Mouse (Mus musculus) CH12.LX (cell line): ENCODE measurements at regions not wholly inside any gene's neighbourhood (a gene's known extent, or its start where the extent isn't known, plus 50 kb on each side); places are given as distances from the start of the nearest gene placed in this dataset.

ENCODE experiments used
- DNase-seq: peaks from one replicate; pipeline ENCODE4 v3.0.0-alpha.2; 2013; ENCODE audit errors: extremely low read depth
- H3K27ac ChIP-seq: 2 replicates; pipeline ENCODE4 v1.5.1; 2012; ENCODE audit warnings: low read depth, mild to moderate bottlenecking, control low read depth, moderate library complexity; ENCODE audit not compliant: insufficient read depth
- H3K27me3 ChIP-seq: replicated peaks from 2 replicates; pipeline ENCODE3; 2012; ENCODE audit warnings: inconsistent platforms
- H3K36me3 ChIP-seq, 2 experiments: replicated peaks in 1 of 2; 2 replicates each; pipeline versions ENCODE3 to v1.6.1; 2012; ENCODE audit warnings: inconsistent platforms in 1 of 2, low read length in 1 of 2, mild to moderate bottlenecking in 1 of 2, mixed read lengths in 1 of 2, moderate library complexity in 1 of 2; ENCODE audit not compliant: control insufficient read depth in 1 of 2, insufficient read depth in 1 of 2
- H3K4me1 ChIP-seq, 2 experiments: 2 replicates each; pipeline ENCODE4 v1.6.1; 2012; ENCODE audit warnings: inconsistent platforms in 1 of 2, moderate library complexity in 1 of 2; ENCODE audit not compliant: insufficient read depth in 2 of 2, control insufficient read depth in 1 of 2
- H3K4me2 ChIP-seq: 2 replicates; pipeline ENCODE4 v1.6.1; 2012; ENCODE audit warnings: low read depth, mild to moderate bottlenecking, control low read depth; ENCODE audit not compliant: poor library complexity, insufficient read depth, severe bottlenecking
- H3K4me3 ChIP-seq, 3 experiments: fragments of 150-350 bp in 1 of 3; sonication (generic) in 1 of 3; replicated peaks in 1 of 3; 2 replicates each; pipeline versions ENCODE3 to v1.5.1; 2011 to 2012; ENCODE audit warnings: low read depth in 2 of 3, low read length in 2 of 3, mild to moderate bottlenecking in 2 of 3, moderate library complexity in 2 of 3, control low read depth in 1 of 3, improper control_type of control experiment in 1 of 3, inconsistent platforms in 1 of 3, mixed read lengths in 1 of 3; ENCODE audit not compliant: poor library complexity in 1 of 3
- H3K79me2 ChIP-seq: replicated peaks from 2 replicates; pipeline ENCODE4 v1.6.1; 2012; ENCODE audit warnings: mild to moderate bottlenecking, moderate library complexity; ENCODE audit not compliant: control insufficient read depth, poor library complexity, insufficient read depth, severe bottlenecking; ENCODE audit errors: extremely low read depth
- H3K9ac ChIP-seq: 2 replicates; pipeline ENCODE4 v1.6.1; 2012; ENCODE audit warnings: low read depth, mild to moderate bottlenecking, control low read depth, moderate library complexity; ENCODE audit not compliant: insufficient read depth
- H3K9me3 ChIP-seq: replicated peaks from 2 replicates; pipeline ENCODE3; 2012; ENCODE audit warnings: low read length, inconsistent platforms, mixed read lengths
- BHLHE40 ChIP-seq: IDR thresholded peaks from 2 replicates; pipeline ENCODE4 v1.6.1; 2011; ENCODE audit warnings: mild to moderate bottlenecking, low read depth, low read length, improper control_type of control experiment
- CHD1 ChIP-seq: IDR thresholded peaks from 2 replicates; pipeline ENCODE4 v1.6.1; 2012; ENCODE audit warnings: low read depth, low read length, improper control_type of control experiment, inconsistent platforms
- E2F4 ChIP-seq: IDR thresholded peaks from 2 replicates; pipeline ENCODE4 v1.6.1; 2011; ENCODE audit warnings: low read depth, low read length, improper control_type of control experiment; ENCODE audit not compliant: insufficient replicate concordance
- ELF1 ChIP-seq: IDR thresholded peaks from 2 replicates; pipeline ENCODE4 v1.6.1; 2014; ENCODE audit warnings: low read depth, mild to moderate bottlenecking, inconsistent platforms, low read length, improper control_type of control experiment
- EP300 ChIP-seq: IDR thresholded peaks from 2 replicates; pipeline ENCODE4 v1.6.1; 2011; ENCODE audit warnings: low read length, improper control_type of control experiment
- ETS1 ChIP-seq: conservative IDR thresholded peaks from 2 replicates; pipeline ENCODE4 v1.6.1; 2012; ENCODE audit warnings: low read depth, mild to moderate bottlenecking, inconsistent platforms, low read length, improper control_type of control experiment, moderate library complexity
- GABPA ChIP-seq: IDR thresholded peaks from 2 replicates; pipeline ENCODE4 v1.6.1; 2012; ENCODE audit warnings: low read depth, low read length, improper control_type of control experiment, inconsistent platforms; ENCODE audit not compliant: insufficient replicate concordance
- HCFC1 ChIP-seq: IDR thresholded peaks from 2 replicates; pipeline ENCODE4 v1.6.1; 2012; ENCODE audit warnings: low read depth, mild to moderate bottlenecking, inconsistent platforms, low read length, improper control_type of control experiment
- IRF4 ChIP-seq: IDR thresholded peaks from 2 replicates; pipeline ENCODE4 v1.6.1; 2014; ENCODE audit warnings: low read depth, mild to moderate bottlenecking, inconsistent platforms, low read length, improper control_type of control experiment
- MAZ ChIP-seq: IDR thresholded peaks from 2 replicates; pipeline ENCODE4 v1.6.1; 2012; ENCODE audit warnings: low read depth, mild to moderate bottlenecking, inconsistent platforms, low read length, improper control_type of control experiment, moderate library complexity
- MXI1 ChIP-seq: IDR thresholded peaks from 2 replicates; pipeline ENCODE4 v1.6.1; 2011; ENCODE audit warnings: mild to moderate bottlenecking, low read depth, low read length, improper control_type of control experiment
- NELFE ChIP-seq: IDR thresholded peaks from 2 replicates; pipeline ENCODE4 v1.6.1; 2011; ENCODE audit warnings: low read depth, low read length, improper control_type of control experiment
- PAX5 ChIP-seq: IDR thresholded peaks from 2 replicates; pipeline ENCODE4 v1.6.1; 2012; ENCODE audit warnings: low read length, inconsistent platforms, mixed read lengths
- POLR2A ChIP-seq: IDR thresholded peaks from 2 replicates; pipeline ENCODE4 v1.6.1; 2011; ENCODE audit warnings: low read depth, mild to moderate bottlenecking, improper control_type of control experiment, low read length
- POLR2AphosphoS2 ChIP-seq: IDR thresholded peaks from 2 replicates; pipeline ENCODE4 v1.6.1; 2011; ENCODE audit warnings: low read depth, low read length, improper control_type of control experiment
- RAD21 ChIP-seq: IDR thresholded peaks from 2 replicates; pipeline ENCODE4 v1.6.1; 2011; ENCODE audit warnings: low read depth, mild to moderate bottlenecking, low read length, improper control_type of control experiment, moderate library complexity
- RCOR1 ChIP-seq: conservative IDR thresholded peaks from 2 replicates; pipeline ENCODE4 v1.6.1; 2012; ENCODE audit warnings: low read depth, mild to moderate bottlenecking, inconsistent platforms, low read length, improper control_type of control experiment
- SMC3 ChIP-seq: IDR thresholded peaks from 2 replicates; pipeline ENCODE4 v1.6.1; 2011; ENCODE audit warnings: low read depth, low read length, improper control_type of control experiment
- ZC3H11A ChIP-seq: IDR thresholded peaks from 2 replicates; pipeline ENCODE4 v1.6.1; 2012; ENCODE audit warnings: low read depth, mild to moderate bottlenecking, inconsistent platforms, low read length, improper control_type of control experiment
- ZKSCAN1 ChIP-seq: IDR thresholded peaks from 2 replicates; pipeline ENCODE4 v1.6.1; 2012; ENCODE audit warnings: low read depth, inconsistent platforms, low read length, improper control_type of control experiment, borderline replicate concordance
- ZNF384 ChIP-seq: IDR thresholded peaks from 2 replicates; pipeline ENCODE4 v1.6.1; 2012; ENCODE audit warnings: low read depth, low read length, improper control_type of control experiment, inconsistent platforms
- dilution Hi-C: fragments of 300-500 bp; cut with MboI; formaldehyde crosslinking; loops from 2 replicates; pipeline ENCODE4 v1.14.3; 2020; ENCODE audit warnings: low sequenced_read_pairs; ENCODE audit not compliant: extremely low pct_unique_long_range_greater_than_20kb, extremely low pct_ligation_motif_present
- in situ Hi-C: fragments of 300-500 bp; cut with MboI; formaldehyde crosslinking; loops from 3 replicates; pipeline ENCODE4 v1.14.3; 2019; ENCODE audit warnings: low sequenced_read_pairs, low pct_ligation_motif_present, low pct_unique_long_range_greater_than_20kb, mixed read lengths

GRCm38 (mm10) chr13:78602861-78603211 is 403.3 kb upstream of the Nr2f1 start:
- Histone ChIP-seq H3K36me3 (no peaks in the 10 kb centered on the region), H3K27ac (no peak overlapping the region), H3K9me3 (no peaks in the 10 kb centered on the region), H3K4me2 (no peak overlapping the region), H3K27me3 (no peaks in the 10 kb centered on the region), H3K79me2 (no peaks in the 10 kb centered on the region), H3K4me3 (no peak overlapping the region), H3K4me1 (no peaks in the 10 kb centered on the region), H3K9ac (no peak overlapping the region)
- dilution Hi-C loops: no loop called here
- DNase-seq: no peak
- in situ Hi-C loops: no loop called here
- TF ChIP-seq GABPA (no peak), BHLHE40 (no peak), E2F4 (no peak), EP300 (no peak), HCFC1 (no peak), ETS1 (no peak), POLR2A (no peak), CHD1 (no peak), RCOR1 (no peak)

DNA sequence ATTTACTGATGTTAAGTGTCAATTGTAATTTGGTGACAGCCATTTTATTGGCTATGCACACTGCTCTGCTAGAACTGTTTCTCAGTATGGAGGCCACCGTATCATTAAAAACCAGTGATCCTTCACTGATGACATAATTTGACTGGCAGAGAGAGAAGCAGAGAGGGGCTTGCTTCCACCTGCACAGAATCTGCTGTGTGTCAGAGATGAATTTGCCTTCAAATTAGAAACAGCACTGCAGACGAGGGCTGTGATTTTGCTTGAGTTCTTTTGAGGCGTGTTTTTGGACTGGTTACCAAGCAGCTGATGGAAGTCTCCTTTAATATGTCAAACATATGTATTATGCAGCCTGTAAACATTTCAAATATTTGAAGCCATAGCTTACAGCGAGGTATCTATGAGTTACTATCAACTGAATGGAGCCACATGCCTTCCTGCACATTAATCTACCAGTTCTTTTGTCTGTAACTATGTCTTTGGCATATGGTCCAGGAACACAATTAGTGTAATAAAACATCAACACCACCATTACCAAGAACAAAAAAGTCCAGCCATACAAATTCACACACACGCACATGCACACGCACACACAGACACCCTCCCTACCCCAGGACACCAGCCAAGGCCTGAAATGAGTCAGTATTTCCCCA is 402.8 kb upstream of the Nr2f1 start:
- TF ChIP-seq MAZ: no peak
- no peak for TF ChIP-seq HCFC1
- no peak for TF ChIP-seq ZKSCAN1
- no peak for TF ChIP-seq RAD21
- TF ChIP-seq IRF4: no peak
- TF ChIP-seq MXI1: no peak
- no peak for TF ChIP-seq ZNF384
- no peak for TF ChIP-seq POLR2AphosphoS2
- no peak for TF ChIP-seq ELF1
- no peak for TF ChIP-seq NELFE
- no peak for TF ChIP-seq ZC3H11A
- TF ChIP-seq SMC3: no peak
- no peak for TF ChIP-seq E2F4
- no peak for TF ChIP-seq PAX5
- Histone ChIP-seq H3K27me3 (no peaks in the 10 kb centered on the region), H3K36me3 (no peaks in the 10 kb centered on the region), H3K4me2 (no peak overlapping the region), H3K9me3 (no peaks in the 10 kb centered on the region), H3K27ac (no peak overlapping the region), H3K79me2 (no peaks in the 10 kb centered on the region), H3K4me1 (no peaks in the 10 kb centered on the region), H3K4me3 (no peak overlapping the region), H3K9ac (no peak overlapping the region)
- no peak for DNase-seq
- in situ Hi-C loops (no loop called here), dilution Hi-C loops (no loop called here)
